12 mouse cellular contexts compared by ENCODE assay signal in genomic region chr8:26255191-26255669, GRCm38 (mm10).
DNase-seq lines count a peak whose midpoint lies in the region; ATAC-seq and TF ChIP-seq lines count a peak whose summit lies in the region.
"Had no signal": no experiment of that assay in that cellular context is flagged by ENCODE, and none has a peak within 500 bp of the region (broad histone marks: within the 10 kb centered on the region; RNA-seq: fewer than 3 reads in every experiment).

No protein-coding gene starts in this region.

- no peak for TF ChIP-seq POLR2A in thymus, adult 2 months (IDR thresholded peaks at IDR 0.05; ENCODE audit: control insufficient read depth, extremely low read depth, insufficient read depth, low read length, poor library complexity)

- H3K9ac ChIP-seq in ES-E14 (ENCODE audit: insufficient read depth, low read depth, low read length, poor library complexity, severe bottlenecking) = no peak overlapping the region
- H3K9ac ChIP-seq in hindbrain, embryonic 11.5 days (ENCODE audit: low read depth, low read length) = no peak overlapping the region
- H3K9ac ChIP-seq in midbrain, embryonic 15.5 days = no peak overlapping the region

- H3K9me3 ChIP-seq in ES-E14 (ENCODE audit: control insufficient read depth, insufficient read depth, low read depth, low read length) = no peaks in the 10 kb centered on the region; the same call in 1 of the 2 replicates
- H3K9me3 ChIP-seq in hindbrain, embryonic 11.5 days (ENCODE audit: control insufficient read depth, low read length) = peaks cover 4% of the 10 kb centered on the region
- 0 out of 2 replicates have a peak, but pooled peaks cover 4% of the 10 kb centered on the region for H3K9me3 ChIP-seq in midbrain, embryonic 15.5 days

- WGBS in hindbrain, embryonic 11.5 days = 8% methylated on average over 6 of the region's 6 CpGs
- 4% methylated on average over 6 of the region's 6 CpGs for WGBS in midbrain, embryonic 15.5 days
- 53% methylated on average over 6 of the region's 6 CpGs for WGBS in thymus, adult 2 months

- in situ Hi-C loops in ES-E14 (cut with MboI; ENCODE audit: low sequenced_read_pairs in 2 of 2, unreplicated experiment in 2 of 2) = no loop called here

- H3K4me1 ChIP-seq in ES-E14 (ENCODE audit: control insufficient read depth in 2 of 2, insufficient read depth in 2 of 2, low read length in 2 of 2, poor library complexity in 1 of 2) = no peaks in the 10 kb centered on the region
- no peaks in the 10 kb centered on the region for H3K4me1 ChIP-seq in hindbrain, embryonic 11.5 days (replicated peaks; ENCODE audit: control insufficient read depth, insufficient read depth, low read length)
- H3K4me1 ChIP-seq in midbrain, embryonic 15.5 days = peaks cover 11% of the 10 kb centered on the region
- no peaks in the 10 kb centered on the region for H3K4me1 ChIP-seq in thymus, adult 2 months (replicated peaks; ENCODE audit: control insufficient read depth, insufficient read depth, low read length)

- no peak overlapping the region; the same call in 1 of the 2 replicates for H3K4me2 ChIP-seq in hindbrain, embryonic 11.5 days (replicated peaks; ENCODE audit: low read depth, low read length)
- H3K4me2 ChIP-seq in midbrain, embryonic 15.5 days = no peak overlapping the region

- TF ChIP-seq CTCF in thymus, adult 2 months (IDR thresholded peaks at IDR 0.05; ENCODE audit: borderline replicate concordance, control insufficient read depth, extremely low read depth, insufficient read depth, low read length, poor library complexity) = no peak

- ATAC-seq in hindbrain, embryonic 11.5 days (ENCODE audit: low FRiP score) = peak; percentile 75; the same call in 1 of the 2 replicates
- peak; percentile 85 for ATAC-seq in midbrain, embryonic 15.5 days (replicated peaks)

- peak; percentile 47 for DNase-seq in ES-E14 (ENCODE audit: low read depth, low spot score)
- peak; percentile 62 for DNase-seq in embryo, embryonic 11 days
- DNase-seq in hindbrain, embryonic 11.5 days (ENCODE audit: low spot score) = peak; percentile 58
- DNase-seq in lung, postnatal 14 days = no peak
- no peak for DNase-seq in left cerebral cortex, adult 8-10 months (ENCODE audit: low spot score in 2 of 2)
- DNase-seq in thymus, adult 2 months = no peak
- DNase-seq: adrenal gland, postnatal 36 days; cerebellum, adult 9-11 months; layer of hippocampus, adult 9-11 months; liver had no signal

- no peak overlapping the region for H3K27ac ChIP-seq in ES-E14 (ENCODE audit: insufficient read depth, low read depth, low read length, poor library complexity, severe bottlenecking)
- H3K27ac ChIP-seq in hindbrain, embryonic 11.5 days (ENCODE audit: low read depth, low read length) = 0 out of 2 replicates have a peak overlapping the region, but pooled peaks have one; percentile 49
- no peak overlapping the region for H3K27ac ChIP-seq in midbrain, embryonic 15.5 days
- no peak overlapping the region for H3K27ac ChIP-seq in thymus, adult 2 months (ENCODE audit: control insufficient read depth, insufficient read depth, low read length)
- H3K27ac ChIP-seq: macrophage had no signal

- H3K27me3 ChIP-seq in hindbrain, embryonic 11.5 days (ENCODE audit: control insufficient read depth, insufficient read depth, low read length) = no peaks in the 10 kb centered on the region
- H3K27me3 ChIP-seq in midbrain, embryonic 15.5 days (replicated peaks) = no peaks in the 10 kb centered on the region
- H3K27me3 ChIP-seq in thymus, adult 2 months (ENCODE audit: control insufficient read depth, insufficient read depth, low read length) = no peaks in the 10 kb centered on the region

- H3K4me3 ChIP-seq in ES-E14 (ENCODE audit: insufficient read depth in 1 of 2, low read depth in 1 of 2, low read length in 2 of 2, poor library complexity in 1 of 2, severe bottlenecking in 1 of 2) = no peak overlapping the region
- H3K4me3 ChIP-seq in hindbrain, embryonic 11.5 days (ENCODE audit: low read depth, low read length) = no peak overlapping the region
- H3K4me3 ChIP-seq in midbrain, embryonic 15.5 days = no peak overlapping the region
- H3K4me3 ChIP-seq in thymus, adult 2 months (ENCODE audit: control insufficient read depth, insufficient read depth, low read length) = no peak overlapping the region

- H3K36me3 ChIP-seq in ES-E14 (ENCODE audit: control insufficient read depth, insufficient read depth, low read length, poor library complexity, severe bottlenecking) = no peaks in the 10 kb centered on the region
- H3K36me3 ChIP-seq in hindbrain, embryonic 11.5 days (ENCODE audit: control insufficient read depth, insufficient read depth, low read length) = no peaks in the 10 kb centered on the region
- no peaks in the 10 kb centered on the region for H3K36me3 ChIP-seq in midbrain, embryonic 15.5 days (replicated peaks)
- no peaks in the 10 kb centered on the region for H3K36me3 ChIP-seq in thymus, adult 2 months (ENCODE audit: control insufficient read depth, insufficient read depth, low read length)

TF ChIP-seq in ES-E14, 5 proteins besides CTCF, POLR2A, EP300 and RAD21:
- TF ChIP-seq CHD2 (IDR thresholded peaks at IDR 0.05; ENCODE audit: low read depth, low read length) (no peak), MAFK (IDR thresholded peaks at IDR 0.05; ENCODE audit: insufficient read depth, low read depth, low read length) (no peak)

Comparison
In these comparisons a context has a peak if more than half of its experiments do, and no peak if none do; other contexts are left out.
1. DNase-seq: peak in ES-E14 (single experiment), embryo, embryonic 11 days (single experiment) and hindbrain, embryonic 11.5 days (single experiment); none in lung, postnatal 14 days (single experiment), left cerebral cortex, adult 8-10 months (0 of 2) and thymus, adult 2 months (single experiment).